ENCODE assay signal across 27 mouse cellular contexts in the genomic region with DNA sequence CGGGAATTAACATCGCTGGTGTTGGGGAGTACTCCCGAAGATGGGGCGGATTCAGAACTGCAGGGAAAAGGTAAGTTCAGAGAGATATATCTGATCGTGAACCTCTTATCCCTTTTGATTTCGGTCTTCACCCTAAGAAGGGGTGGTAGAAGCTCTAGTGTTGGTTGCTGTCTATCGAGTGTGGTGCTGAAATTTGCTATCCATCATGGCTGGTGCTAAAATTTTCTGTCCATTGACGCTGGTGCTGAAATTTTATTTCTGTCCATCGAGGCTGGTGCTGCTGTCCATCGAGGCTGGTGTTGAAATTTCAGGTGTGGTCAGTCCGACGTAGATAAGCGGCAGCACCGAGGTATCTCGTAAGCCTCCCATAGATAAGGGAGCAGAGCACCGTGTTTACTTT.
A peak's percentile ranks its signal among the peaks of the same experiment; 100 is the strongest.
DNase-seq lines count a peak whose midpoint lies in the region; ATAC-seq and TF ChIP-seq lines count a peak whose summit lies in the region.
"Had no signal": no experiment of that assay in that cellular context is flagged by ENCODE, and none has a peak within 500 bp of the region (broad histone marks: within the 10 kb centered on the region; RNA-seq: fewer than 3 reads in every experiment).

No protein-coding gene starts in this region.

- H3K79me2 ChIP-seq in MEL (ENCODE audit: control insufficient read depth, insufficient read depth, low read length, poor library complexity), result no peaks in the 10 kb centered on the region

- no peak for ATAC-seq in kidney, postnatal 0 days (replicated peaks; ENCODE audit: low FRiP score, low read depth)
- no peak for ATAC-seq in kidney, embryonic 16.5 days (ENCODE audit: low FRiP score, low TSS enrichment)
- no peak for ATAC-seq in inflammation-experienced regulatory T-cells, adult 6 months
- ATAC-seq: forebrain, embryonic 16.5 days; hindbrain, postnatal 0 days; midbrain, embryonic 15.5 days had no signal

- no peaks in the 10 kb centered on the region for H3K4me1 ChIP-seq in kidney, postnatal 0 days (replicated peaks; ENCODE audit: insufficient read depth, low read length)
- H3K4me1 ChIP-seq in kidney, embryonic 16.5 days (ENCODE audit: insufficient read depth, low read length), result no peaks in the 10 kb centered on the region
- no peaks in the 10 kb centered on the region for H3K4me1 ChIP-seq in MEL (ENCODE audit: control insufficient read depth in 1 of 2, insufficient read depth in 2 of 2, low read length in 2 of 2)
- H3K4me1 ChIP-seq in embryonic facial prominence, embryonic 10.5 days, result no peaks in the 10 kb centered on the region
- H3K4me1 ChIP-seq: heart, embryonic 13.5 days; midbrain, embryonic 10.5 days; midbrain, embryonic 15.5 days had no signal

- H3K36me3 ChIP-seq in kidney, postnatal 0 days (ENCODE audit: insufficient read depth, low read length), result no peaks in the 10 kb centered on the region
- no peaks in the 10 kb centered on the region for H3K36me3 ChIP-seq in kidney, embryonic 16.5 days (ENCODE audit: insufficient read depth, low read length)
- H3K36me3 ChIP-seq in MEL (ENCODE audit: control insufficient read depth in 1 of 2, insufficient read depth in 2 of 2, low read length in 2 of 2), result no peaks in the 10 kb centered on the region
- H3K36me3 ChIP-seq in embryonic facial prominence, embryonic 10.5 days (replicated peaks), result no peaks in the 10 kb centered on the region
- H3K36me3 ChIP-seq: heart, embryonic 13.5 days; midbrain, embryonic 10.5 days; midbrain, embryonic 15.5 days had no signal

- 89% methylated on average over 16 of the region's 16 CpGs for WGBS in kidney, postnatal 0 days
- 89% methylated on average over 16 of the region's 16 CpGs for WGBS in kidney, embryonic 16.5 days
- WGBS in embryonic facial prominence, embryonic 10.5 days, result 86% methylated on average over 16 of the region's 16 CpGs

- intact Hi-C loops in heart, postnatal 10 days (cut with DNase I), result no loop called here

- no peak overlapping the region for H3K27ac ChIP-seq in kidney, postnatal 0 days
- H3K27ac ChIP-seq in kidney, embryonic 16.5 days (ENCODE audit: low read length), result no peak overlapping the region
- no peak overlapping the region for H3K27ac ChIP-seq in MEL (ENCODE audit: control insufficient read depth, low read depth, low read length)
- H3K27ac ChIP-seq in embryonic facial prominence, embryonic 10.5 days (replicated peaks), result no peak overlapping the region
- H3K27ac ChIP-seq: gastrocnemius, adult 2 months; heart, embryonic 13.5 days; hindbrain, postnatal 0 days; liver, embryonic 14.5 days; midbrain, embryonic 10.5 days; midbrain, embryonic 15.5 days had no signal

- 0 out of 2 replicates have a peak, but pooled peaks cover 3% of the 10 kb centered on the region for H3K9me3 ChIP-seq in kidney, postnatal 0 days (replicated peaks; ENCODE audit: low read length)
- H3K9me3 ChIP-seq in kidney, embryonic 16.5 days (ENCODE audit: low read length), result peaks cover 12% of the 10 kb centered on the region
- no peaks in the 10 kb centered on the region for H3K9me3 ChIP-seq in MEL (replicated peaks; ENCODE audit: insufficient read depth, low read length)
- H3K9me3 ChIP-seq in embryonic facial prominence, embryonic 10.5 days, result peaks cover 36% of the 10 kb centered on the region
- H3K9me3 ChIP-seq: midbrain, embryonic 15.5 days had no signal

- H3K27me3 ChIP-seq in kidney, postnatal 0 days (ENCODE audit: insufficient read depth, low read length), result no peaks in the 10 kb centered on the region
- no peaks in the 10 kb centered on the region for H3K27me3 ChIP-seq in kidney, embryonic 16.5 days (ENCODE audit: insufficient read depth, low read length)
- H3K27me3 ChIP-seq in MEL (ENCODE audit: control insufficient read depth in 1 of 2, insufficient read depth in 2 of 2, low read length in 2 of 2), result no peaks in the 10 kb centered on the region
- H3K27me3 ChIP-seq in embryonic facial prominence, embryonic 10.5 days (replicated peaks; ENCODE audit: low read depth, poor library complexity, severe bottlenecking), result no peaks in the 10 kb centered on the region
- H3K27me3 ChIP-seq: heart, embryonic 13.5 days; midbrain, embryonic 15.5 days had no signal

- no peak overlapping the region for H3K4me2 ChIP-seq in kidney, postnatal 0 days (ENCODE audit: low read length)
- H3K4me2 ChIP-seq in kidney, embryonic 16.5 days (replicated peaks; ENCODE audit: low read depth, low read length), result no peak overlapping the region
- H3K4me2 ChIP-seq: heart, embryonic 13.5 days; midbrain, embryonic 15.5 days had no signal

- no peak for TF ChIP-seq EP300 in MEL (IDR thresholded peaks at IDR 0.05; ENCODE audit: low read depth in 1 of 2, low read length in 2 of 2)

- no peak for TF ChIP-seq POLR2A in MEL (IDR thresholded peaks at IDR 0.05; ENCODE audit: control insufficient read depth in 1 of 2, insufficient read depth in 1 of 2, low read depth in 1 of 2, low read length in 2 of 2, poor library complexity in 1 of 2)

- no peak overlapping the region for H3K9ac ChIP-seq in kidney, postnatal 0 days (ENCODE audit: low read depth, low read length)
- no peak overlapping the region for H3K9ac ChIP-seq in kidney, embryonic 16.5 days (replicated peaks; ENCODE audit: low read length)
- no peak overlapping the region for H3K9ac ChIP-seq in MEL (ENCODE audit: control insufficient read depth, low read depth, low read length, poor library complexity, severe bottlenecking)
- H3K9ac ChIP-seq: heart, embryonic 13.5 days; liver, embryonic 14.5 days; midbrain, embryonic 15.5 days had no signal

- TF ChIP-seq CTCF in kidney, postnatal 0 days (IDR thresholded peaks at IDR 0.05; ENCODE audit: low read depth), result no peak
- no peak for TF ChIP-seq CTCF in MEL (IDR thresholded peaks at IDR 0.05 in 2 of 3, conservative IDR thresholded peaks at IDR 0.05 in 1 of 3; ENCODE audit: control insufficient read depth in 1 of 3, insufficient read depth in 1 of 3, low read depth in 2 of 3, low read length in 3 of 3, poor library complexity in 1 of 3, severe bottlenecking in 1 of 3)

- no peak overlapping the region for H3K4me3 ChIP-seq in kidney, postnatal 0 days (replicated peaks; ENCODE audit: low read depth, low read length)
- no peak overlapping the region for H3K4me3 ChIP-seq in kidney, embryonic 16.5 days (ENCODE audit: low read length)
- H3K4me3 ChIP-seq in MEL (ENCODE audit: control insufficient read depth in 1 of 2, insufficient read depth in 1 of 2, low read depth in 2 of 2, low read length in 2 of 2), result no peak overlapping the region
- no peak overlapping the region for H3K4me3 ChIP-seq in embryonic facial prominence, embryonic 10.5 days
- H3K4me3 ChIP-seq: erythroblast, embryonic 14.5 days; gastrocnemius, adult 2 months; heart, embryonic 13.5 days; midbrain, embryonic 10.5 days; midbrain, embryonic 15.5 days had no signal

- DNase-seq in kidney, postnatal 0 days (ENCODE audit: low spot score), result peak; percentile 3
- peak; percentile 1 for DNase-seq in A20 (ENCODE audit: low read depth, low spot score)
- peak; percentile 60 for DNase-seq in MEL (ENCODE audit: low read depth, low spot score)
- DNase-seq in embryonic facial prominence, embryonic 10.5 days (ENCODE audit: low spot score), result peak; percentile 9
- no peak for DNase-seq in heart, postnatal 10 days
- DNase-seq: adrenal gland, postnatal 25 days; cerebellum, adult 2 months; cerebellum, postnatal 14 days; gastrocnemius, adult 2 months; heart, postnatal 14 days; kidney, adult 11 months; layer of hippocampus, postnatal 36 days; left cerebral cortex, postnatal 4 days; liver; lung, adult 2 months; right cerebral cortex, postnatal 25 days; spleen, adult 18-20 months; thymus, postnatal 25 days had no signal

- no peak for TF ChIP-seq RAD21 in MEL (IDR thresholded peaks at IDR 0.05; ENCODE audit: low read depth, low read length)

TF ChIP-seq in MEL, 35 proteins besides CTCF, POLR2A, EP300 and RAD21:
- no peak for TF ChIP-seq MYC (IDR thresholded peaks at IDR 0.05; ENCODE audit: low read depth, low read length)
- TF ChIP-seq SIN3A (IDR thresholded peaks at IDR 0.05; ENCODE audit: low read length), result peak; percentile 74
- no peak for TF ChIP-seq ETS1 (IDR thresholded peaks at IDR 0.05; ENCODE audit: low read depth, low read length)
- TF ChIP-seq TAL1 (IDR thresholded peaks at IDR 0.05; ENCODE audit: low read length), result no peak
- TF ChIP-seq ZNF384 (IDR thresholded peaks at IDR 0.05; ENCODE audit: low read depth, low read length), result no peak

Comparison
In these comparisons a context has a peak if more than half of its experiments do, and no peak if none do; other contexts are left out.
1. DNase-seq: peak in kidney, postnatal 0 days (single experiment), A20 (single experiment), MEL (single experiment) and embryonic facial prominence, embryonic 10.5 days (single experiment); none in heart, postnatal 10 days (0 of 2).